Mouse (Mus musculus) urinary bladder, postnatal 14 days (tissue): ENCODE data around the gene Pepd.
A peak's percentile ranks its signal among the peaks of the same experiment; 100 is the strongest.

ENCODE experiments used
- DNase-seq: peaks from one replicate; pipeline ENCODE4 v3.0.0; 2021; ENCODE audit warnings: low spot score

The Pepd gene

GRCm38 (mm10) chr7:34911919-34912897 lies at the start of gene Pepd:
Gene Pepd (plus strand): TSS chr7:34912379.
- peak; percentile 89 for DNase-seq

DNA sequence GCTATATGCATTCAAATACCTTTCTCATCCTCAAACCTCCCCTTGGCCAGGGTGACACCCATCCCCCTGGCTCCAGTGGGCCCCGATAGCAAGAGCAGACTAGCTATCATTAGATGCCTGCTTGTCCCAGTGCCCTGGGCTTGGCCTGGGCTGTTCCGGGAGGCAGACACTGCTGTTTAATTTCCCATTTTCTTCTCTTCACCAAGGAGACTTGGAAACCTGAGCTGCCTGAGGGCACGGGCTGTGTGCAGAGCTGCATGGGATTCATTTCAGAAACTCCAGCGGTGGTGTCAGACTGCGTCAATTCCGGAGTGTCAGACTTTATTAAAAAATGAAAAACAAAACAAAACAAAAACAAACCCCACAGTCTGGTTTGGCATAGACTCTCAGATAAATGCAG lies 44.9 kb upstream of the Pepd start:
- no peak for DNase-seq

DNA sequence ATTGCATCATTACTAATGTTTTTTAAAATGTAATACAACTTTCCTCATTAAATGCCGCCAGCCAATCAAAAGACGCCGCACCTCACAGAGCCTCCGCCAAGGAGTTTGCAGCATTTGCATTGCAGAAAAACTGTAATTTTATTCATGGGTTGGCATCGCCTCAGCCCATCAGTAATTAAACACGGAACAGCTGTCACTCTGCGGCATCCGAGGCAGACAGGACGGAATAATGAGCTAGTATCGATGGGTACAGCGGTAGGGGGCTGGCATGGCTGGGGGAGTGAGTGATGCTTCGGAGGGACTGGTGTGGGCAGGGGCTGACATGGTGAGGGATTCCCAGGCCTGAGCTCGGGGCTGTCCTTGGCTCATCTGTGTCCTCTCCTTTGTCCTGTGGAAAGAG lies 42.5 kb upstream of the Pepd start:
- DNase-seq = no peak

- peak; percentile 19 for DNase-seq
Measured at GRCm38 (mm10) chr7:34876787-34877186, 35.4 kb upstream of the Pepd start.

DNA sequence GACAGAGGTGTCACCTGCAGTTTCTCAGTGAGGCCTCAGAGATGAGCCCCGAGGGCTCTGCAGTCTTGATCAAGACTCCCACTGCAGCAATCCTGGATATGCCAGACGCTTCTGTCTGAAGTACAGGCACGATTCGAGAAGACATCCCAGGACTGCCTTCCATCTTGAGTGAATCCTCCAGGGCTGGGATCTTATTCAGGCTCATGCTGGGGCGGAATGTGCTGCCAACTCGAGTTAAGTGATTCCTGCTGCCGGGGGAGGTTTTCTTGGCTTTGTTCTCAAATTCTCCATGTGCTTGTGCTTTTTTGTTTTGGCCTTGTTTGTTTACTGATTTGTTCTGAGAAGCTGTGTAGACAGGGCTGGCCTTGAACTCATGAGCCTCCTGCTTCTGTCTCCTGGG lies 34.4 kb upstream of the Pepd start:
- no peak for DNase-seq

- no peak for DNase-seq
Measured at GRCm38 (mm10) chr7:34888441-34888840, 23.7 kb upstream of the Pepd start.

DNA sequence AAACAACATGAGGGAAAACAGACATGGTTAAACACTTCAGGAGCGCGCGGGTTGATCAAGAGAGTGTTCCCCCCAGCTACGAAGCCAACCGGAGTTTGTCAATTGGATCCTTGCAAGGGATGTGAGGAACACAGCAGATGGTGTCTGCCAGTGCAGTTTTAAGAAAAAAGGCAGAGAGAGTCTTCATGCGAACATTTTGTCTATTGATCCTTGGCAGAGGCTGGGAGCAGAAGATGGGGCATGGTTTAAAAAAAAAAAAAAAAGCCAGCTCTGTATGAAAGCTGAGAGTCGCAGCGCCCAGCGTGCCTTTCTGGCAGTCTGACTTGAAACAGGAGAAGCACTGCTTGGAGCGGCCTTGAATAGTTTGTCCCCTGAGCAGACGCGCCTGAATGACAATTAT lies 23.3 kb upstream of the Pepd start:
- no peak for DNase-seq

DNA sequence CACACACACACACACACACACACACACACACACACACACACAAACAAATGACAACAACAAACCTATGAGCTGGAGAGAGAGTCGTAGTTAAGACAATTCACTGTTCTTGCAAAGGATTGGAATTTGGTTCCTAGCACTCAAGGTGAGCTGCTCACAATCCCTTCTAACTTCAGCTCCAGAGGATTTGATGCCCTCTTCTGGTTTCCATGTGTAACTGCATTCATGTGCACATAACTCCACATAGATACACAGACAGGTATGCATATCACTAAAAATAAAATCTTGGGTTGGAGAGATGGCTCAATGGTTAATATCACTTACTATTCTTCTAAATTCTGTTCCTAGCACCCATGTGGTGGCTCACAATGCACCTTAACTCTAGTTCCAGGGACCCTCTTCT lies 19.3 kb upstream of the Pepd start:
- no peak for DNase-seq

DNA sequence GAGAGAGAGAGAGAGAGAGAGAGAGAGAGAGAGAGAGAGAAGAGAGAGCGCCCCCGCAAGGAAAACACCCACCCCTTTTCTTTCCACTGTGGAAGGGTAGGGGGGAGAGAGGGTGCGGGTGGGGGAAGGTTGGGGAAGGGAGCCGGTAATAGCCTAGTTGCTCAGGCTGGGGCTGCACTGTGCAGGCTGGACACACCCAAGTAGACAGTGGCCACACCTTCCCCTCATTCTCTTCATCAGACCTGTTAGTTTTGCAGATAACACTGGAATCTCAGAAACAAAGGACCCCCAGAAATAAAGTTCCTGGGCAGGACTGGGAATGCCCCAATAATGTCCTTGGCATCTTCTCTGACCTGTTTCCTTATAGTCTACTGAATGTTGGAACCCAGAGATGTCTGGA lies 15.7 kb upstream of the Pepd start:
- DNase-seq = no peak

GRCm38 (mm10) chr7:34897058-34897457 lies 15.1 kb upstream of the Pepd start:
- DNase-seq = no peak

DNA sequence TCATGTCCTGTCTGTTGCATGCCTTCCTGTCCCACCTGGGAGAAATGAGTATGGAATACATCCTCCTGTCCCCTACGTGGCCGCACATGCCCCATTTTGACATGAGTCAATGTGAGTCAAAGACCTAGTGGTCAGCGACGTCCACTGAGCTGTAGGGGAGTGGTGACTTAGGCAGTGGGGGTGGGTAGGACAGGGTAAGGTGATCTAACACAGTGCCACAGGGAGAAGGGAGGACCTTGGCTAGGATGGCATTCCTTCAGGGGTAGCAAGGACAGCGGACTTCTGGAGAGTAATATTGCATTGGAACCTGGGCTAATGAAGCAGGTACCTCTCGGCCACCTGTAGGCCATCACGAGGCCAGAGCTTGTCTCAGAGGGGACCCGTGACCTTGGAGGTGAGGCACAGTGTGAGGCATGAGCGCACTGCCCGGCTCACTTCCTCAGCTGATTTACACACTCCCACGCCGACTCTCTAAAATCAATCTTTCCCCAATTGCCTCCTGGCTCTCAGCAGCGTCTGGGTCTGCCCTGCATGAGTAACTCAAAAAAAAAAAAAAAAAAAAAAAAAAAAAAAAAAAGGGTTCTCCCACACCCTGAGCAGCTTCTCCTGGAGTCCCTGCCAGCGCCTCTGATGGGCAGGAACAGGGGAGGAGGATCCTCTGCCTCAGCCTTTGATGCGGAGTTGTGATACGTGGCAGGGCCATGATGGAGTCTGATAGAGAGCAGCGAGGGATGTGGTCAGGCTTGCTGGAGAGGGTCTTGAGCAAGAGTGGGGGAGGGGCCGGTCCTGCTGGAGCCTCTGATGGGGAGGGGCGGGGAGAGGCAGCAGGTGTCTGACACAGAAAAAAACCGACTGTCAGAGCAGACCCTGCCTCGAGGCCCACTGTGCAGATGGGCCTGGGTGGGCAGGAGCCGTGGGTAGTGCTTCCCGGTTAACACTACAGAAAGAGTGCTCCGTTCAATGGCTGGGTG lies 1.8 kb upstream of the Pepd start:
- no peak for DNase-seq

GRCm38 (mm10) chr7:34913956-34914355 lies 1.8 kb downstream of the Pepd start:
- no peak for DNase-seq

GRCm38 (mm10) chr7:34915555-34915954 lies 3.4 kb downstream of the Pepd start:
- no peak for DNase-seq

GRCm38 (mm10) chr7:34917558-34917957 lies 5.4 kb downstream of the Pepd start:
- no peak for DNase-seq

DNA sequence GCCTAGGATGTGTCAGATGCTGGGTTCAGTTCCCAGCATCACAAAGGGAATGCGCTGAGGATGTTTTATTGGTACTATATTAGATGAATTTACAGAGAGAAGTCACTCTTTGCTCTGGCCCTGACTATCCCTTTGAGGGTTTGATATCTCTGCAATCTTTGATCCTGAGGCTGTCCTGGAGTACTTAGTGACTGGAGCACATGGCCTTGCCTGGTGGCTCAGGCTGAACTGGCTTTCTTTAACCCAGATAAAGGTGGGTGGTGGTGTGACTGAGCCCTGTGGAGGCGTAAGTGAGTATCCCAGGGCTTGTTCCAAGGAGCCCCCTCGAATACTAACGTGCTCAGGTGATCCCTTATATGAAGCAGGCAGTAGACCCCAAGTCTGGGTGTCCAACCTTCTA lies 5.8 kb downstream of the Pepd start:
- no peak for DNase-seq

DNA sequence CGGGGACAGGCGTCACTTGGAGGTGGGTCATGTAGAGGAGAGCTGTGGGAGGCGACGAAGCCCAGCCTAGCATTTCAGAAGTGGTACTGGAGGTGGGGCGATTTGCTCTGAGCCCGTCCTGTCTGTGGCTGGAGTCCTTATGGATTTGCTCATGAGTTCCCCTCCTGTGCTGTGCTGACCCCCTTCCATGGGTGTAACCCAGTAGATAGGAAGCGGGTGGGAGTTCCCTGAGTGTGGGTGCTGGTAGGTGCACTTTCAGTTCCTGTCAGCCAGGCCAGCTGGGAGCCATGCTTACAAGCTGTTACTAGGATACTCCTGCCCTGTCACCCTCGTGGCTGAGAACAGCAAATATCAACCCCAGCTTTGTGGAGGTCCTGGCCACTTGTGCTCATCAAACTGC lies 6.2 kb downstream of the Pepd start:
- no peak for DNase-seq

DNA sequence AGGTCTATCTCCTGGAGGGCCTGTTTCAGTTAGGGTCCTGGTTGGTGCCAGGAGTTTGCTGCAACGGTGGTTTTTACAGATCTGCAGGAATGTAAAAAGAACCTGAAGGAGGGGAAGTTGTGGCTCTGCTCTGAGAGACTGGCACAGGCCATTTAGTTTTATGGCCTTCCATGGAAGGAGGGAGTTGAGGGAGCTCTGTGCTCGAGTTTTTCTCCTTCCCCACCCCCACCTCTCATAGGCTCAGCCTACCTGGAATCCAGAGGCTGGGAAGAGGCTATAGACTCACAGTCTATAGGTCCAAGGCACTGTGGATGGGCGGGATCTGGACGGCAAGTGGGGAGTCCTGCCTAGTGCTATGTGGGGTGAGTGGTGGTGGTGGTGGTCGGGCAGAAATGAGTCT lies 6.9 kb downstream of the Pepd start:
- DNase-seq = no peak

DNA sequence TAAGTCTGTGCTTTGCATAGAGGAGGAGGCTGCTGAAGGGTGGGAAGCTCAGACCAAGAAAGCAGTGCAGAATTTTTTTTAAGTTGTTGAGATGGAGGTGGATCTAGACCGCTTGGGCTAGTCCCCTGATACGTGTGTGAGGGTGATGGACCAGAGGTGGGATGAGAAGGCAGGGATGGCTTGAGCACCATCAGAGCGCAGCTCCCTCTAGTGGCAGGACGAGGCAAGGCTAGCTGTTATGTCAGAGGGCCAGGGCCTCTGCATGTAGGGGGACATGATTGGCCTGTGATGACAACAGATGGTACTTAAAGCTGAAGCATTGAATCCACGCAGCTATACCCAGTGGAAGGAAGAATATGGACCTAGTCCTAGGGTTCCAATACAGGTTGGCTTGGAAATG lies 7.6 kb downstream of the Pepd start:
- DNase-seq = no peak

- peak; percentile 10 for DNase-seq
Measured at GRCm38 (mm10) chr7:34925208-34925607, 13.0 kb downstream of the Pepd start.

DNA sequence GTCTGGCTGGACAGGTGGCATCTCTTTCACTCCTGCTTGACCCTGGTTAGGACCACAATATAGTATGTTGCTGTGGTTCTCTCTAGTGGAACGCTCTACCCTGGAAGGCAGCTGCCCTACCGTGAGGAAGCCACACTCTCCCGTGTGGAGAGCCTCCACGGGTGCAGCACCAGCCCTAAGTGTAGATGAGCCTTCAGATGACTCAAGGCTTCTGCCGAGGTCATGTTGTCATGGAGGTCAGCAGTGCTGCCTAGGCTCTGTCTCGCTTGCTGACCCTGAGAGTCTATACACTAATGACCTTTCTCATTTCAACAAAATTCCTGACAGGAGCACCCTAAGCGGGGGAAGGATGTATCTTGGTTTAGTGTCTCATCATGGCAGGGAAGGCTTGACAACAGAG lies 13.8 kb downstream of the Pepd start:
- no peak for DNase-seq

- no peak for DNase-seq
Measured at GRCm38 (mm10) chr7:34929614-34930262, 17.6 kb downstream of the Pepd start.

- no peak for DNase-seq
Measured at GRCm38 (mm10) chr7:34930263-34930757, 18.1 kb downstream of the Pepd start.
